Mouse (Mus musculus): Measurements from ENCODE around the gene Larp4b. TPM values are rescaled to one million over a fixed set of nuclear protein-coding genes. Genes with fewer than 3 reads are reported as not detected.
A peak's percentile ranks its signal among the peaks of the same experiment; 100 is the strongest.
"Not testable (repeated sequence)": the region's sequence is repeated elsewhere in the genome, so short reads cannot be mapped to it uniquely, and the experiment has no call there.

Gene Larp4b
- 37.3 and 39.1 TPM in 2 replicates for polyA plus RNA-seq (2016; fragmentation: Nextera tagmentation; extraction: Ambion mirVana)

DNA sequence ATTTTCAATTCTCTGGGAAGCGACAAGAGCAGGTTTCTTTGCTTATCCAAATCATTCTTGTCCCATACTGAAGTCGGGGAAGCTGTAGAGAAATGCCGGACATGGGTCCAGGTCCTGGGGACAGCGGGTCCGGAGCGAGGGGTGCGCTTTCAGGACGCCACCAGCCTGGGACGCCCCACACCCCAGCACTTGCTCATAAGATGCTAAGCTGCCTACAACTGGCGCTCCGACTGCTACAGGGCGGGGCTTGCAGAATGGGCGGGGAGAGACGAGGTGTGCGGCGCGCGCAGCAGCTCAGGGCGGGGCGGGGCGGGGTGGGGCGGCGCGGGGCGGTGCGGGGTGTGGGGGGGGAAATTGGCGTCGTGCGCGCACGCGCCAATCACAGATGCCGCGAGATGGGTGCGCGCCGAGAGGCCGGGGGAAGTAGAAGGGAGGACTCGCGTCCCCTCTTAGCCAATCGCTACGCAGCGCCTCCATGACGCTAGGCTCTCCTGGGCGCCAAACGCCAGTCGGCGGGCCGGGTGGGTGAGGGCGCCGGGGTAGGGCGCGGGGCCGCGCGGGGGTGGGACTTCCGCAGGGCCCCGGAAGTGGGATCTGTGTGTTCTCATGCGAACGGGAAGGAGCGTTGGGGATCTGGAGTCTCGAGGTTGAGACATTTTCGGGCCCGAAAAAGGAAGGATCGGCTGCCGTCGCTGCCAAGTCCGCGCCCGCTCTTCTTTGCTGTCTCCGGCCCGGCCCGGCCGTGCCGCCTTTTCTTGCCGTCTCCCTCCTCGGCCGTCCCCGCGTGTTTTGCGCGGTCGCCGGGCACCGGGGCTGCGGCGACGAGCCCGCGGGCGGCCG lies at the start of gene Larp4b:
Larp4b (plus strand) TSS at position 566 of the 840 bp plus-strand sequence.
- peak; percentile 100 for ATAC-seq (ENCODE audit: low FRiP score)
- under 1% methylated on average over 68 of the region's 92 CpGs for WGBS
- H3K36me3 ChIP-seq = no peaks in the 10 kb centered on the region
- peaks cover 11% of the 10 kb centered on the region for H3K4me1 ChIP-seq
- H3K4me2 ChIP-seq (replicated peaks) = peak within 1 kb of the TSS; percentile 97
- H3K9ac ChIP-seq = peak within 1 kb of the TSS; percentile 98
- H3K9me3 ChIP-seq (replicated peaks) = no peaks in the 10 kb centered on the region
- H3K27ac ChIP-seq = peak within 1 kb of the TSS; percentile 91
- no peaks in the 10 kb centered on the region for H3K27me3 ChIP-seq
- peak within 1 kb of the TSS; percentile 100 for H3K4me3 ChIP-seq

DNA sequence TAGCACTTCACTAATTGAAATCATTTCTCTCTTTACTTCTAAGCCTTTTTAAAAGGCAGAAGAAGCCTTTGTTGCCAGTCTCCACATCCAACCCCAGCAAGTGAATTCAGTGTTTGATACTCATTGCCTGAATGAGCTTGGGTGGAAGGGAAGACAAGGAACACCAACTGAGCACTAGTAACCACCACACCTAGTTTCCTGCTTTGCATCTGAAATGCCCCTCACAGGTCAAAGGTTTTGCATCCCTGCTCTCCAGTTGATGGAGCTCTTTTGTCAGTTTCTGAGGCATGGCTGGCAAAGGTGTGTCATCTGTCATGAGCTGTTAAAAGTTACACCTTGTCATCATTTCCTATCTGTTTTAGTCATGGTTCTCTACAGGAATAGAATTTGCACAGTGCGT lies 49.0 kb upstream of the Larp4b start:
- H3K36me3 ChIP-seq = no peaks in the 10 kb centered on the region
- H3K4me1 ChIP-seq = no peaks in the 10 kb centered on the region
- H3K9me3 ChIP-seq (replicated peaks) = no peaks in the 10 kb centered on the region
- no peak overlapping the region for H3K27ac ChIP-seq
- 100% methylated on average over 1 of the region's 1 CpGs for WGBS
- no peak overlapping the region for H3K4me3 ChIP-seq
- no peak for ATAC-seq (ENCODE audit: low FRiP score)
- no peaks in the 10 kb centered on the region for H3K27me3 ChIP-seq
- no peak overlapping the region for H3K4me2 ChIP-seq (replicated peaks)
- H3K9ac ChIP-seq = no peak overlapping the region

DNA sequence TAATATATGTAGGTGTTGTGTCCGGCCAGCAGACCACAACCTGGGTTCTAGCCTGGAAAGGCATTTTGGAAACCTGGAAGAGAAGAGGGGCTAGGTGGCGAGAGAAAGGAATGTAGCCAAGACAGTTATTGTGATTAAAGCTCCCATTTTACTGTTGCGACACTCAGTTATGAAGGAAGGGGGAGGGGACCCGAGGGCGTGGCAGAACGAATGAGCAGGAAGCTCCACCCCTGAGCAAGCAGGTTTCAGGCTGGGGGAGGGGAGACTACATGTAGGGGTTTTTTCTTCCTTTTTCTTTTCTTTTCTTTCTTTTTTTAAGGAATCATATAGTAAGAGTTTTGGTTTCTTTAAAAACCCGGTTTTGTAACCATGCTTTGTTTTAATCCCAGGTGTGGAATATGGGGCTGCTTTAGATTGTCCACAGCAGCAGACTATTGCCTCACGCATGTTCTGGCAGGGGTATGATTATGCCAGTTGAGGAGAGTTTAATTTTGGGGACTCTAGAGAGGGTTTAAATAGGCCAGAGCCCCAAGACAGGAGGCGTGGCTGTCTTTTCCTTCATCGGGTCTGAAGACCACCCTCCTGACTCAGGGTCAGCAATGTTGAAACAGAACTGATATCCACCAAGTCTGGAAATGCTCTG lies 41.5 kb upstream of the Larp4b start:
- WGBS = 70% methylated on average over 10 of the region's 10 CpGs
- not testable (repeated sequence) for ATAC-seq (ENCODE audit: low FRiP score); H3K9ac ChIP-seq; H3K27me3 ChIP-seq; H3K27ac ChIP-seq; H3K9me3 ChIP-seq (replicated peaks); H3K4me3 ChIP-seq; H3K4me2 ChIP-seq (replicated peaks); H3K4me1 ChIP-seq; H3K36me3 ChIP-seq

DNA sequence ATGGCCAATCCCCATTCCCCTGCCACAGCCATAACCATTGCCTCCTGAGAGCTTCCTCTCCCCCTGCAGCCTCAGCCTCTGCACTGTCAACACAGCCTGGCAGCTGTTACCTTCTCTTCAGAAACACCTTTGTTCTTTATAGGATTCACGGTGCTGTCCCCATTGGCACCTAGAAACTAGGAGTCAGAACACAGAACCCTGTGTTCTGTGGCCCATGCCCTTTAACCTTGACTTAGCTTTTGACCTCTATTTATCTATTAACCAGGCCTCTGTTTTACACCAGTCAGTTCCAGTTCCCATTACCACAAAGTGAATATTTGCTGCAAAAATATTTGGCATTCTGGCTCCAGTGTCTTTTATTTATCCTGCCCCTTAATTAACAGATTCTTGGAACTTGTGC lies 36.4 kb upstream of the Larp4b start:
- Histone ChIP-seq H3K9ac (no peak overlapping the region), H3K4me1 (no peaks in the 10 kb centered on the region), H3K36me3 (no peaks in the 10 kb centered on the region), H3K4me2 (replicated peaks) (no peak overlapping the region), H3K4me3 (no peak overlapping the region), H3K9me3 (replicated peaks) (no peaks in the 10 kb centered on the region), H3K27ac (no peak overlapping the region), H3K27me3 (no peaks in the 10 kb centered on the region)
- 63% methylated on average over 1 of the region's 1 CpGs for WGBS
- ATAC-seq (ENCODE audit: low FRiP score) = no peak

DNA sequence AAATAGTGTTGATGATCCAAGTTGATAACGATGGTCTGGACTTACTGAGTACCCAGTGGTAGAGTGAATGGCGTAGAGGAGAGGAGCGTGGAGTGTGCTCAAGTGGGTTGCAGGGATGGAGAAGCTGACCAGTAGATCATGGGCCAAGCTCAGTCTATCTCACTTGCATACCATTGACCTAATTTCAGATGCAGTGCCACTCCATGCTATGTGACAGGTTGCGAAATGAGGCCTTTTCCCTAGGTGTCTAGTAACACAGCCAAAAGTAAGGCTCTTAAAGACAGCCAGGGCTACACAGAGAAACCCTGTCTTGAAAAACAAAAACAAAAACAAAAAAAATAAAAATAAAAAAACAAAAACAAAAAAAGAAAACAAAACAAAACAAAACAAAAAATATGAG lies 35.0 kb upstream of the Larp4b start:
- Histone ChIP-seq H3K9ac (no peak overlapping the region), H3K4me1 (no peaks in the 10 kb centered on the region), H3K27me3 (no peaks in the 10 kb centered on the region), H3K4me2 (replicated peaks) (no peak overlapping the region), H3K27ac (no peak overlapping the region), H3K4me3 (no peak overlapping the region), H3K9me3 (replicated peaks) (no peaks in the 10 kb centered on the region), H3K36me3 (no peaks in the 10 kb centered on the region)
- WGBS = 96% methylated on average over 4 of the region's 4 CpGs
- ATAC-seq (ENCODE audit: low FRiP score) = no peak

DNA sequence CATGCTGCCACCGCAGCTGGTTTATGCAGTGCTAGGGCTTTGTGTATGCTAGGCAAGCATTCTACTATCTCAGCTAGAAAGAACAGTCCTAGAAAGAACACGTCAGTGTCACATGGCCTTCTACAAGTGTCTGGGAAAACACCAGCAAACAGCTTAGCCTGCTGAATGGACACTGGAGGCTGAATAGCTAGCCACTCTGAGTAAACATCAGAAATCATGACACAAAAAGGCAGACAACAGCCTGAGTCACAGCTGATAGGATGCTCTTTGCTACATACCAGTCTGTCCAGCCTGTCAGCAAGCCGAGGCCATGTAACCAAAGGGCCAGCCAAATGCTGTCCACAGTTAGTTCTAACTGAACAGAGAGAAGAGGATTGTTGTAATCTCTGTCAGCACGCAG lies 32.3 kb upstream of the Larp4b start:
- Histone ChIP-seq H3K27ac (no peak overlapping the region), H3K4me1 (no peaks in the 10 kb centered on the region), H3K27me3 (no peaks in the 10 kb centered on the region), H3K4me2 (replicated peaks) (no peak overlapping the region), H3K9me3 (replicated peaks) (no peaks in the 10 kb centered on the region), H3K4me3 (no peak overlapping the region), H3K9ac (no peak overlapping the region), H3K36me3 (no peaks in the 10 kb centered on the region)
- WGBS = 77% methylated on average over 4 of the region's 4 CpGs
- no peak for ATAC-seq (ENCODE audit: low FRiP score)

DNA sequence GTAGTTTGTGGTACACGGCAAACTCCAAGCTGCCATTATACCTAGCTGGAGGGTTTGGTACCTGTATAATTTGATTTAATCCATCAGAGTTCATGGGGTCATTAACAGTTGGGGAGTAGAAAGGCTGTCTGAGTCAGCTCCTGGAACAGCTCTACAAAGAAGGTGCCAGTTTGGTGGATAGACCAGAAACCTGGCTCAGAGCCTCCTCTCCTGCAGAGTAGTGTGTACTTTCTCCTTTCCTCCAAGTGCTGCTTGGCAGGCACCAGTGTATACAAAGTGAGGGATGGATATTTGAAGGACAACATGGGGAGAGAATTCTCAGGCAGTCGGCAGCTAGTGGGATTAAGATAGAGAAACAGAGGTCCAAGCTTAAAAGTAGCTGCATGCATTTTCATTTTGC lies 29.5 kb upstream of the Larp4b start:
- no peaks in the 10 kb centered on the region for H3K9me3 ChIP-seq (replicated peaks)
- 90% methylated on average over 2 of the region's 2 CpGs for WGBS
- no peak overlapping the region for H3K27ac ChIP-seq
- H3K9ac ChIP-seq = no peak overlapping the region
- H3K4me2 ChIP-seq (replicated peaks) = no peak overlapping the region
- no peaks in the 10 kb centered on the region for H3K36me3 ChIP-seq
- no peaks in the 10 kb centered on the region for H3K27me3 ChIP-seq
- no peak overlapping the region for H3K4me3 ChIP-seq
- H3K4me1 ChIP-seq = no peaks in the 10 kb centered on the region
- no peak for ATAC-seq (ENCODE audit: low FRiP score)

DNA sequence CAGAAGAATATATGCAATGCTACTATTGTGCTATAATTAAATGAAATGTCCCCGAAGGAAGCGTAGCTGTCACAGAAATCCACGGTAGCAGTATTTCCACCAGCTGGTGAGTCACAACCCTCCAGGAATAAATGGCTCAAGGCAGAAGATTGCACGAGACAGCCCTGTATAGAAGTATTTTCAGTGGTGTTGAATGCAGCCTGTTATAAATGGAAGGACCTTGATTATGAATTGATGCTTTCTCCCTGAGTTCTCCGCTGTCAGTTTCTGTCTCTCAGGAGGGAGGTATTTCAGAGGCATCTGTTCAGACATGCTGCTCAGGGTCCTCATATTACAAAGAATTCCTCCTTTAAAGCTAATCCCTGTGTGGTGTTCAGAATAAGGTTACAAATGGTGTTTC lies 27.6 kb upstream of the Larp4b start:
- H3K27ac ChIP-seq = no peak overlapping the region
- no peak for ATAC-seq (ENCODE audit: low FRiP score)
- H3K27me3 ChIP-seq = no peaks in the 10 kb centered on the region
- no peaks in the 10 kb centered on the region for H3K9me3 ChIP-seq (replicated peaks)
- H3K4me2 ChIP-seq (replicated peaks) = no peak overlapping the region
- H3K4me1 ChIP-seq = no peaks in the 10 kb centered on the region
- H3K36me3 ChIP-seq = no peaks in the 10 kb centered on the region
- H3K9ac ChIP-seq = no peak overlapping the region
- 68% methylated on average over 5 of the region's 5 CpGs for WGBS
- H3K4me3 ChIP-seq = no peak overlapping the region

DNA sequence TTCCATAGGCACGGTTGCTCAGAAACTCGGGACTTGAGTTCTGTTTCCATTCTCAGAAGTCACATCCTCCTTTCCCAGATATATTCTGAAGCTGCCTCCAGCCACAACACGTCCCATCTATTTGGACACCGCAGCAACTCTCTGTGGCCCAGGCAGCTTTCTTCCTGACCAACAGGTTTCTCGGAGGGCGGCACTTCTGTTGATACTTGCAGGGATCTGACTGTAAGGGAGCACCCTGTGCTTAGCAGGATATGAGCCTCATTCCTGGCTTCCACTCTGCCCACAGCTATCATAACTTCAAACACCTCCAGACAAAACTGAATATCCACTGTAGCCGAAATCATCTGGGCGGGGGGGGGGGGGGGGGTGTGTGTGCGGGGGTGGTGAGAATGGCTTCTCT lies 22.7 kb upstream of the Larp4b start:
- Histone ChIP-seq H3K4me1 (no peaks in the 10 kb centered on the region), H3K4me3 (no peak overlapping the region), H3K9ac (no peak overlapping the region), H3K4me2 (replicated peaks) (no peak overlapping the region), H3K9me3 (replicated peaks) (no peaks in the 10 kb centered on the region), H3K27ac (no peak overlapping the region), H3K36me3 (no peaks in the 10 kb centered on the region), H3K27me3 (no peaks in the 10 kb centered on the region)
- 82% methylated on average over 9 of the region's 9 CpGs for WGBS
- no peak for ATAC-seq (ENCODE audit: low FRiP score)

DNA sequence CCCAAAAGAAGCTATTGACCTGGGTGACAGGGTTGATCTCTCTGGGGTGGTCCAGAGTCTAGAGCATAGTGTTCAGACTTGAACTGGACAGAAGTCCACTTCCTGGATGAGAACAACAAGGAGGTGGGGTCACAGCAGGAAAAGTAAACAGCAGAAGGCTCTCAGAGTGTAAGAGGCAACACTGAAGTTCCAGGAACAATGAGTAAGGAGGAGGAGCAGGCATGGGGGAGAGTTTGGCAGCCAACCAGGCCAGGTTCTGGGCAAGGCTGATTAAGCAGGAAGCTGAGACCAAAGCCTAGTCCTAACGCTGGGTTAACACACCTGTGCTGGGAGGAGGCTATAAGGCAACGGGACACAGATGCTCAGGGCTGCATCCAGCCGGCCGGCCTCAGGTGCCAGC lies 19.9 kb upstream of the Larp4b start:
- no peak overlapping the region for H3K27ac ChIP-seq
- ATAC-seq (ENCODE audit: low FRiP score) = no peak
- no peaks in the 10 kb centered on the region for H3K27me3 ChIP-seq
- no peak overlapping the region for H3K4me3 ChIP-seq
- H3K9me3 ChIP-seq (replicated peaks) = no peaks in the 10 kb centered on the region
- no peaks in the 10 kb centered on the region for H3K36me3 ChIP-seq
- no peak overlapping the region for H3K4me2 ChIP-seq (replicated peaks)
- WGBS = 78% methylated on average over 4 of the region's 4 CpGs
- no peaks in the 10 kb centered on the region for H3K4me1 ChIP-seq
- H3K9ac ChIP-seq = no peak overlapping the region

DNA sequence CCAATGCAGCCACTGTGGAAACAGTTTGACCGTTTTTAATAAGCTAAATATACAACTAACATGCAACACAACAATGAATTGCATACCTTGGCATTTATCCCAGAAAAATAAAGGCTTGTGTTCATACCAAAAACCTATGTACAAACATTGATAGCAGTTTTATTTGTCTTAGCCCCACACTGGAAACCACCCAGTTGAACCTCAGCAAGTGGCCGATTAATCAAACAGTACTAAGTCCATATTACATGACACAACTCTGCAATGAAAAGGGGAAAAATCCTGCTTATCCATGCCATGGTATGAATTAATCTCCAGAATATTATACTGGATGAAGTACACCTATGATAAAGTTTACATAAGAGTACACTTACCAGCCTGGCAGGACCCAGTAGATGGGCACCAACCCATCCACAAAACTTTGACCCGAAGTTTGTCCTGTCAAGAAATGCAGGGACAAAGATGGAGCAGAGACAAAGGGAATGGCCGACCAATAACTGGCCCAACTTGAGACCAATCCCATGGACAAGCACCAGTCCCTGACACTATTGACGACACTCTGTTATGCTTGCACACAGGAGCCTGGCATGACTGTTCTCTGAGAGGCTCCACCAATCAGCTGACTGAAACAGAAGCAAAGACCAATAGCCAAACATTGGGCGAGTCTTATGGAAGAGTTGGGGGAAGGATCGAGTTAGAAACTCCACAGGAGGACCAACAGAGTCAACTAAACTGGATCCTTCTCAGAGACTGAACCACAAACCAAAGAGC lies 17.7 kb upstream of the Larp4b start:
- Histone ChIP-seq H3K27ac (no peak overlapping the region), H3K9ac (no peak overlapping the region), H3K9me3 (replicated peaks) (no peaks in the 10 kb centered on the region), H3K36me3 (no peaks in the 10 kb centered on the region), H3K4me1 (no peaks in the 10 kb centered on the region), H3K27me3 (no peaks in the 10 kb centered on the region), H3K4me2 (replicated peaks) (no peak overlapping the region), H3K4me3 (no peak overlapping the region)
- 83% methylated on average over 7 of the region's 7 CpGs for WGBS
- ATAC-seq (ENCODE audit: low FRiP score) = no peak

DNA sequence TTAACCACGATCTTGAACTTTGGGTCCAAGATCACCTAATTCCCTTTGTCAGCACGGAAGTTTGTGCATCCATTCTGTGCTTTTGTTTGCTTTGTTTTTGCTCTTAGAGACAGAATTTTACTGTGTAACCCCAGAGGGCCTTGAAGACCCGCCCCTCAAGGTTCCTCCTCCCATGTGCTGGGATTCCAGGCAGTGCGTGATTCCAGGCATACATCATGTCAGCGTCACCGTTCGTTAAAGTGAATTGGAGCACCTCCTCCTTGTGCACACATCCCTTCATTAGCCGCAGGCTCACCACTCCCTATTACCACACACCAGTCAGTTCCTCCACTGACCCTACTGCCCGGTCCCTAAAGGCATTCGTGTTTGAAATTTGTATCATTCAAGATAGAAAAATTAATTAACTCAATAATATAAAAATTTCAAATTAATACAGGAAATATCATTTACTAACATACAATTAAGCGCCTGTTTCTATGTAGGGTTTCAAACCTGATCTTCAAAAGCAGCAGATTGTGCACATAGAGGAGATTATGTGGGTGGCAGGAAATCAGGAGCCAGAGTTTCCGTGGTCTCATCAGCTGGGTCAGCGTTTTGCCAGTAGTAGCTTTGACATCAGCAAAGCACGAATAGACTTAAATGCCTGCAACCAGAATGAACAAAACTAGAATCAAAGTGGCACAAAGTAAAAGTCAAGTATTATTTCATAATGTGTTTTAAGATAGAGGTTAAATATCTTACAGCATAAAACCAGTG lies 11.4 kb upstream of the Larp4b start:
- 81% methylated on average over 14 of the region's 14 CpGs for WGBS

More for the DNA sequence above, 11.4 kb upstream of the Larp4b start:
- no peak overlapping the region for H3K4me2 ChIP-seq (replicated peaks)
- no peak overlapping the region for H3K9ac ChIP-seq
- H3K9me3 ChIP-seq (replicated peaks) = no peaks in the 10 kb centered on the region
- H3K36me3 ChIP-seq = no peaks in the 10 kb centered on the region
- no peak overlapping the region for H3K27ac ChIP-seq
- H3K4me1 ChIP-seq = no peaks in the 10 kb centered on the region
- no peak for ATAC-seq (ENCODE audit: low FRiP score)
- no peaks in the 10 kb centered on the region for H3K27me3 ChIP-seq
- H3K4me3 ChIP-seq = no peak overlapping the region
